In genomic region chr10:25426058-25426457, GRCm38 (mm10) we compare ENCODE assay signal across 10 mouse cellular contexts.
A peak's percentile ranks its signal among the peaks of the same experiment; 100 is the strongest.
DNase-seq lines count a peak whose midpoint lies in the region; ATAC-seq and TF ChIP-seq lines count a peak whose summit lies in the region.
"Had no signal": no experiment of that assay in that cellular context is flagged by ENCODE, and none has a peak within 500 bp of the region (broad histone marks: within the 10 kb centered on the region; RNA-seq: fewer than 3 reads in every experiment).

No protein-coding gene starts in this region.

- no peak for TF ChIP-seq CTCF in stomach, postnatal 0 days (IDR thresholded peaks at IDR 0.05; ENCODE audit: low read depth)

- no peak for TF ChIP-seq EP300 in stomach, postnatal 0 days (optimal IDR thresholded peaks at IDR 0.05)

- intact Hi-C loops in gastrocnemius, postnatal 36 days (cut with DNase I): no loop called here

- DNase-seq in gastrocnemius, adult 18-20 months (ENCODE audit: low spot score): peak; percentile 40
- DNase-seq in gastrocnemius, postnatal 36 days: no peak
- peak; percentile 53 for DNase-seq in urinary bladder, postnatal 14 days (ENCODE audit: low spot score)
- no peak for DNase-seq in urinary bladder, postnatal 10 days (ENCODE audit: low spot score)
- no peak for DNase-seq in stomach, postnatal 0 days (ENCODE audit: low spot score)
- DNase-seq in midbrain, embryonic 10.5 days (ENCODE audit: low spot score): no peak

- no peak for ATAC-seq in limb, embryonic 12.5 days (ENCODE audit: insufficient number of reproducible peaks, insufficient read depth, low FRiP score, low TSS enrichment, low read depth)
- ATAC-seq in stomach, postnatal 0 days (ENCODE audit: low FRiP score, low TSS enrichment): peak; percentile 48; the same call in 1 of the 2 replicates
- ATAC-seq in hindbrain, embryonic 16.5 days: no peak

- H3K27ac ChIP-seq in limb, embryonic 12.5 days: peak overlapping the region; percentile 62; the same call in 1 of the 2 replicates
- H3K27ac ChIP-seq in stomach, postnatal 0 days (replicated peaks): peak overlapping the region; percentile 81
- H3K27ac ChIP-seq in hindbrain, embryonic 16.5 days (ENCODE audit: low read depth, low read length): no peak overlapping the region
- H3K27ac ChIP-seq in midbrain, embryonic 10.5 days (replicated peaks): no peak overlapping the region
- H3K27ac ChIP-seq: hindbrain, embryonic 15.5 days; liver, embryonic 14.5 days had no signal

- WGBS in limb, embryonic 12.5 days: 4% methylated on average over 1 of the region's 1 CpGs
- 29% methylated on average over 1 of the region's 1 CpGs for WGBS in stomach, postnatal 0 days
- 11% methylated on average over 1 of the region's 1 CpGs for WGBS in hindbrain, embryonic 16.5 days
- WGBS in midbrain, embryonic 10.5 days: 41% methylated on average over 1 of the region's 1 CpGs

- no peaks in the 10 kb centered on the region for H3K27me3 ChIP-seq in limb, embryonic 12.5 days
- H3K27me3 ChIP-seq in stomach, postnatal 0 days (ENCODE audit: control insufficient read depth, insufficient read depth, low read length): no peaks in the 10 kb centered on the region
- H3K27me3 ChIP-seq in hindbrain, embryonic 16.5 days (replicated peaks; ENCODE audit: control insufficient read depth, insufficient read depth, low read length): no peaks in the 10 kb centered on the region
- no peaks in the 10 kb centered on the region for H3K27me3 ChIP-seq in midbrain, embryonic 10.5 days (ENCODE audit: low read depth, poor library complexity, severe bottlenecking)
- H3K27me3 ChIP-seq: hindbrain, embryonic 15.5 days had no signal

- no peak overlapping the region for H3K4me2 ChIP-seq in limb, embryonic 12.5 days
- no peak overlapping the region for H3K4me2 ChIP-seq in stomach, postnatal 0 days (replicated peaks; ENCODE audit: low read depth)
- no peak overlapping the region for H3K4me2 ChIP-seq in hindbrain, embryonic 16.5 days (ENCODE audit: low read length)
- H3K4me2 ChIP-seq: hindbrain, embryonic 15.5 days had no signal

- no peak overlapping the region for H3K4me3 ChIP-seq in limb, embryonic 12.5 days (replicated peaks)
- H3K4me3 ChIP-seq in stomach, postnatal 0 days (ENCODE audit: low read depth, low read length): no peak overlapping the region
- H3K4me3 ChIP-seq in hindbrain, embryonic 16.5 days (ENCODE audit: low read length): no peak overlapping the region
- no peak overlapping the region for H3K4me3 ChIP-seq in midbrain, embryonic 10.5 days
- H3K4me3 ChIP-seq: hindbrain, embryonic 15.5 days had no signal

- H3K4me1 ChIP-seq in limb, embryonic 12.5 days (replicated peaks): peaks cover 36% of the 10 kb centered on the region
- peaks cover 9% of the 10 kb centered on the region for H3K4me1 ChIP-seq in stomach, postnatal 0 days (replicated peaks; ENCODE audit: control insufficient read depth, insufficient read depth)
- H3K4me1 ChIP-seq in hindbrain, embryonic 16.5 days (ENCODE audit: control insufficient read depth, insufficient read depth, low read depth, low read length): no peaks in the 10 kb centered on the region
- peaks cover 16% of the 10 kb centered on the region for H3K4me1 ChIP-seq in midbrain, embryonic 10.5 days
- H3K4me1 ChIP-seq: hindbrain, embryonic 15.5 days had no signal

- no peaks in the 10 kb centered on the region for H3K9me3 ChIP-seq in limb, embryonic 12.5 days
- H3K9me3 ChIP-seq in stomach, postnatal 0 days (ENCODE audit: control insufficient read depth, low read length): no peaks in the 10 kb centered on the region
- no peaks in the 10 kb centered on the region for H3K9me3 ChIP-seq in hindbrain, embryonic 16.5 days (ENCODE audit: control insufficient read depth, low read length)
- H3K9me3 ChIP-seq in midbrain, embryonic 10.5 days (replicated peaks): no peaks in the 10 kb centered on the region
- H3K9me3 ChIP-seq: hindbrain, embryonic 15.5 days had no signal

- H3K9ac ChIP-seq in limb, embryonic 12.5 days (replicated peaks): no peak overlapping the region
- no peak overlapping the region for H3K9ac ChIP-seq in stomach, postnatal 0 days (ENCODE audit: low read length)
- no peak overlapping the region for H3K9ac ChIP-seq in hindbrain, embryonic 16.5 days (ENCODE audit: low read depth, low read length)
- H3K9ac ChIP-seq: hindbrain, embryonic 15.5 days; liver, embryonic 14.5 days had no signal

- no peaks in the 10 kb centered on the region for H3K36me3 ChIP-seq in limb, embryonic 12.5 days
- H3K36me3 ChIP-seq in stomach, postnatal 0 days (ENCODE audit: control insufficient read depth, insufficient read depth, low read length): no peaks in the 10 kb centered on the region
- no peaks in the 10 kb centered on the region for H3K36me3 ChIP-seq in hindbrain, embryonic 16.5 days (ENCODE audit: control insufficient read depth, insufficient read depth, low read length)
- H3K36me3 ChIP-seq in midbrain, embryonic 10.5 days: no peaks in the 10 kb centered on the region
- H3K36me3 ChIP-seq: hindbrain, embryonic 15.5 days had no signal

Comparison
In these comparisons a context has a peak if more than half of its experiments do, and no peak if none do; other contexts are left out.
1. DNase-seq: peak in gastrocnemius, adult 18-20 months (single experiment) and urinary bladder, postnatal 14 days (single experiment); none in gastrocnemius, postnatal 36 days (0 of 2), urinary bladder, postnatal 10 days (single experiment), stomach, postnatal 0 days (single experiment) and midbrain, embryonic 10.5 days (single experiment).
2. H3K27ac ChIP-seq: peak in limb, embryonic 12.5 days (single experiment) and stomach, postnatal 0 days (single experiment); none in hindbrain, embryonic 16.5 days (single experiment) and midbrain, embryonic 10.5 days (single experiment).